Mouse (Mus musculus) embryonic fibroblast, embryonic 13.5 days (primary cell): ENCODE results near the gene Fam178b.

ENCODE experiments used
- CTCF ChIP-seq: IDR thresholded peaks from 2 replicates; pipeline ENCODE4 v1.5.1; 2011; ENCODE audit warnings: mild to moderate bottlenecking, control low read depth, low read length, moderate library complexity, borderline replicate concordance; ENCODE audit not compliant: insufficient read depth
- POLR2A ChIP-seq: IDR thresholded peaks from 2 replicates; pipeline ENCODE4 v1.6.1; 2011; ENCODE audit warnings: low read depth, mild to moderate bottlenecking, control low read depth, low read length, moderate library complexity

DNA sequence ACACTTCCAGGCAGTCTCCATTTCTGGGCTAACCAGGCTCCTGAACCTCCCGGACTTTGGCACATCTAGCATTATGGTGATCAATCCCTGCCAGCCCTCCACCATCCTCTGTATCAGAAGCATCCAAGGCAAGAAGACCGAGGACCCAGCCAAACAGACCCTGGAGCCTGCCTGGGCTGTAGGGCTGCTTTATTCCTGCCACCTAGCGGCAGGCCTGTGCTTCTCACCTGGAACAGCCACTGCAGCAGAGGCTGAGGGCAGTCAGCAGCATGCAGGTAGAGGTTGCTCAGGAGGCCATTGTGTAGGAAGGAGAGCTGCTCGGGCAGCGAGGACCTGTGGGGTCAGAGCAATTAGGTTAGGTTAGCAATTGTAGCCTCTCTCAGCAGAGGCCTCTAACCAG is 48.0 kb downstream of the Fam178b start:
- peak; percentile 90 for TF ChIP-seq CTCF
- TF ChIP-seq POLR2A, result no peak
